8 mouse cellular contexts compared by ENCODE assay signal in genomic region chr6:77633997-77634396, GRCm38 (mm10).
A peak's percentile ranks its signal among the peaks of the same experiment; 100 is the strongest.
DNase-seq lines count a peak whose midpoint lies in the region; ATAC-seq lines count a peak whose summit lies in the region.

No protein-coding gene starts in this region.

- H3K27me3 ChIP-seq in midbrain, embryonic 11.5 days (ENCODE audit: control insufficient read depth, insufficient read depth, low read length): no peaks in the 10 kb centered on the region

- no peak overlapping the region for H3K4me3 ChIP-seq in midbrain, embryonic 11.5 days (ENCODE audit: low read depth, low read length)

- DNase-seq in ovary, postnatal 36 days (ENCODE audit: low spot score): peak; percentile 46
- no peak for DNase-seq in ovary, adult 18-20 months (ENCODE audit: low spot score)
- DNase-seq in cerebellum, adult 9-11 months: peak; percentile 41
- DNase-seq in frontal cortex, postnatal 14 days (ENCODE audit: low spot score in 2 of 2): peak; percentile 31 to 71
- peak; percentile 68 to 77 for DNase-seq in layer of hippocampus, postnatal 10 days (ENCODE audit: low spot score in 2 of 2)
- peak; percentile 91 for DNase-seq in midbrain, embryonic 11.5 days (ENCODE audit: low spot score, missing footprints)
- DNase-seq in T-cell, adult 2 months (ENCODE audit: low spot score): no peak
- no peak for DNase-seq in spleen, postnatal 10 days (ENCODE audit: low spot score in 2 of 2)

- 31% methylated on average over 9 of the region's 9 CpGs for WGBS in midbrain, embryonic 11.5 days

- H3K9me3 ChIP-seq in midbrain, embryonic 11.5 days (ENCODE audit: control insufficient read depth, low read length): no peaks in the 10 kb centered on the region

- no peak overlapping the region for H3K27ac ChIP-seq in midbrain, embryonic 11.5 days (ENCODE audit: low read depth, low read length)

- peak; percentile 73 for ATAC-seq in midbrain, embryonic 11.5 days (ENCODE audit: low FRiP score)

- no peak overlapping the region for H3K9ac ChIP-seq in midbrain, embryonic 11.5 days (ENCODE audit: low read length)

- no peaks in the 10 kb centered on the region for H3K4me1 ChIP-seq in midbrain, embryonic 11.5 days (ENCODE audit: control insufficient read depth, insufficient read depth, low read length)

- H3K4me2 ChIP-seq in midbrain, embryonic 11.5 days: no peak overlapping the region

- H3K36me3 ChIP-seq in midbrain, embryonic 11.5 days (ENCODE audit: control insufficient read depth, insufficient read depth, low read length): no peaks in the 10 kb centered on the region

Comparison
In these comparisons a context has a peak if more than half of its experiments do, and no peak if none do; other contexts are left out.
1. DNase-seq: peak in ovary, postnatal 36 days (single experiment), cerebellum, adult 9-11 months (single experiment), frontal cortex, postnatal 14 days (2 of 2), layer of hippocampus, postnatal 10 days (2 of 2) and midbrain, embryonic 11.5 days (single experiment); none in ovary, adult 18-20 months (single experiment), T-cell, adult 2 months (single experiment) and spleen, postnatal 10 days (0 of 2).